Mouse (Mus musculus) stomach, postnatal 0 days (tissue): ENCODE results near the gene Stom.

Experiments used
- CTCF ChIP-seq: IDR thresholded peaks from 2 replicates; pipeline ENCODE4 v1.5.1; 2016; ENCODE audit warnings: antibody characterized with exemption, low read depth, mild to moderate bottlenecking, moderate library complexity
- EP300 ChIP-seq: optimal IDR thresholded peaks from 2 replicates; pipeline ENCODE3; 2016; ENCODE audit warnings: antibody characterized with exemption

GRCm38 (mm10) chr2:35291856-35292255 is 44.9 kb downstream of the Stom start:
- peak; percentile 86 for TF ChIP-seq CTCF
- TF ChIP-seq EP300, result no peak
